Mouse (Mus musculus) naive thymus-derived CD4-positive, alpha-beta T cell, adult 5 months (primary cell): ENCODE measurements around the gene Lypd9. TPM values are rescaled to one million over a fixed set of nuclear protein-coding genes. Genes with fewer than 3 reads are reported as not detected.

Source experiments
- polyA plus RNA-seq: library from polyadenylated mRNA; unstranded; fragments of 100-300 nt; shearing (Covaris generic); gene quantifications from one replicate; pipeline ENCODE4 v1.2.1, GENCODE M21; 2017

Lypd9 gene
- polyA plus RNA-seq, result not detected

DNA sequence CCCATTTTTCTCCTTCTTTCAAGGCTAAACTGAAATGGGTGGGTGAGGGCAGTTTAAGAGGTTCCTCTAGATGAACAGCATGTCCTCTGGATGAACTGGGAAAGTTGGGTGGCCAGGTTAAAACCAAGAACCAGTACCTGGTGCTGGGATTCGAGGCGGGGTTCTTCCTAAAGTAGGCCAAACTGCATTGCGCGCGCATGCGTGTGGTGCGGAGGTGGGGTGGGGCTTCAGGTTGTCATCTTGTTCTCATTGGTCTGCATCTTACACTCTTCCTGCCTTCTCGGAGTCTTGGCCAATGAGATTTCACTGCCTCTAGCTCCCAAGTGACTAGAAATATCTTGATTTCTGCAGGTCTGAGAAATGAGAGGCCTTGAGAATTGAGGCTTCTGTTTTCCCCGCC, at the start of gene Lypd9:
Gene Lypd9, minus strand, starts transcription at position 165 of the 400 bp plus-strand sequence.

DNA sequence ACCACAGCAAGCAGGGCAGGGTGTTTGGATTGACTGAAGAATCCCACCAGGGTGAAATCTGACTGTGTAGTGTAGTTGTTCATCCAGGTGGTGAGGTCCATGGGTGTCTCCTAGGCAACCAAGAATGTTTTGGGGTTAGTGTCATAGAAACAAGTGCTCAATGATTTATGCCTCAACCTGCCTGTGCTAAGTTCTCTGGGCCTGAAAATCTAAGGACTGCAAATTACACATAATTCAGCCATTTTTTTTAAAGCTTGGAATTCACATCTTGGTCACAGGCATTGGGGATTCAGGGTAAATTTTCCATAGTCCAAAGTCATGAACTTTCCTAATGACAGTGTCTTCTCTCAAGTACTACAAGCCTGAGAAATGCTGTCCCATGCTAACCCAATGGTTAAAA, 49.7 kb upstream of the Lypd9 start, which contains the start of gene Olfr331:
Gene Olfr331, minus strand, starts transcription at position 101 of the 400 bp plus-strand sequence.

DNA sequence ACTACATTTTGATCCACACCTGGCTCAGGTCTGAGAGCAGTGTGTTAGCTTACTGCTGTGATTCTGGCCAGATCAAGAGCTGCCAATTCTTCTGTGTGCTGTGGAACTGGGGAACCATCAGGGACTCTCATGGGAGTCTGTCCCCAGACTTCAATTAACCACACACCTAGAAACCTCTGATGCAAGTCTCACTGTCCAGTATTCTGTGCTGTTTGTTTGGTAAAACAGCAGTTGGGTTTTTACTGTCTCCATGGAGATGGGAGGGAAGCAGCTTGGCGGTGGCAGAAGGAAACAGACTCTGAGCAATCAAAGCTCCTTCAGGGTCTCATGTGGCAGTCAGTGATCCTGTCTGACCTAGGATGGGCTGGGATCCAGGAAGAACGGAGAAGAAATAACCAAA, 39.7 kb upstream of the Lypd9 start, which contains the start of gene Olfr332:
Gene Olfr332, minus strand, starts transcription at position 101 of the 400 bp plus-strand sequence.

DNA sequence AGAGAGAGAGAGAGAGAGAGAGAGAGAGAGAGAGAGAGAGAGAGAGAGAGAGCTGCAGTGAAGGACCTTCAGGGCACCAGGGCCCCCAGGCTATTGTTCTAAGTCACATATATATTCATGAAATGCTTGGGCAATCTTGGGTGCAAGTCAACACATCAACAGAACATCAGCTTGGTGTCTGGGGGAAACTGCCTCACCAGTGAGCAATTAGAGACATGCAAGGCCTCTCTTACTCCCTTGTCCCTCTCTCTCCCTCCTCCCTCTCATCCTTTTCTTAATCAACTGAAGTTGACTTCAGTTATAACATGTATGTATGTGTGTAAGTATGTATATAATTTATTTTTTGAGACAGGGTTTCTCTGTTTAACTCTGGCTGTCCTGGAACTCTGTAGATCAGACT, 9.4 kb upstream of the Lypd9 start, which contains the start of gene Olfr30:
Gene Olfr30, minus strand, starts transcription at position 101 of the 400 bp plus-strand sequence.

DNA sequence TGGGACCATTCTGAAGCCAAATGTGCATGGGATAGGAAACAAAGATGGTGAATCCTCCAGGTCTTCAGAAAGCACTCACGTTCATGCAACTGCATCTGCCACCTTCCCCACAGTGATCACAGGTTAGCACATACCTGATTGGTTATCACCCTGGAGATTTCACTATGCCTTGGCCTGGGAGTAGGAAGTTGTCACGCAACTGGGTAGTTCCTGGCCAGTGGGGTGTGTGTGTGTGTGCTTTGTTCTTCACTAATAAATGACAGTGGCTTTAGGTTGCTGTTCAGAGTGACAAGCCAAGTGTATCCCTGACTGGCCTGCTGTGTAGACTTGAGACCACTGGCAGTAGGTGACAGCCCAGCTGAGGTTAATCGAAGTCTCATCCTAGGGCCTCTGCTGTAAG, 20.5 kb downstream of the Lypd9 start, which contains the start of gene Gm12253:
Gene Gm12253, plus strand, starts transcription at position 301 of the 400 bp plus-strand sequence.

DNA sequence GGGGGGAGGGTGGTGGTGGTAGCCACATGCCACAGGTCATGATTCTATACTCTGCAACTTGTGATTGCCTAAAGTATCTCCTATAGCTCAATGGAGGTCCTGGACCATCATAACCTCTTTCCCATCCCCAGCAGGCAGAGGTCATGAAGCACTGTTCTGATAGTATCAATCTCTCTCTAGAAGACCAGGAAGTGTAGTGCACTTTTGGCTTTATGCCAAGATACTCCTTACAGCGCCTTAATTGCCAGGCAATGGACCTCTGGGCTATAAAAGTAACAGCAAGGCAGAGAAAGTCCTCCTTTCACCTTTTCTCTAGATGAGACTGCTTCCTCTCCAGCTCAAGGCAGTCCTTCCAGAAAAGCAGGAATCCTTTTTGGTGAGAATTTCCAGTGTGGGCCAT, 31.9 kb downstream of the Lypd9 start, which contains the start of gene 1810065E05Rik:
Gene 1810065E05Rik, plus strand, starts transcription at position 297 of the 400 bp plus-strand sequence.

Other genes starting within 250 kb of the Lypd9 start
- gene 4930438A08Rik, start 178.1 kb downstream of the Lypd9 start, polyA plus RNA-seq, result not detected
- gene Zfp692, start 145.9 kb downstream of the Lypd9 start, polyA plus RNA-seq, result 45.8 TPM
- 38.4 TPM for gene Zfp672, start 122.6 kb downstream of the Lypd9 start, polyA plus RNA-seq
- 23.2 TPM for gene Sh3bp5l, start 122.2 kb downstream of the Lypd9 start, polyA plus RNA-seq
- gene Lypd8, start 73.9 kb downstream of the Lypd9 start, polyA plus RNA-seq, result not detected
- gene 1810065E05Rik, start 31.8 kb downstream of the Lypd9 start, polyA plus RNA-seq, result not detected
- not detected for gene Gm12253, start 20.4 kb downstream of the Lypd9 start, polyA plus RNA-seq
- not detected for gene Olfr30, start 9.3 kb upstream of the Lypd9 start, polyA plus RNA-seq
- gene Olfr332, start 39.6 kb upstream of the Lypd9 start, polyA plus RNA-seq, result not detected
- not detected for gene Olfr331, start 49.6 kb upstream of the Lypd9 start, polyA plus RNA-seq
- 0.44 TPM for gene Olfr330, start 81.9 kb upstream of the Lypd9 start, polyA plus RNA-seq
- not detected for gene Olfr329-ps, start 93.5 kb upstream of the Lypd9 start, polyA plus RNA-seq
- not detected for gene Olfr328, start 102.7 kb upstream of the Lypd9 start, polyA plus RNA-seq
- gene Olfr224, start 117.6 kb upstream of the Lypd9 start, polyA plus RNA-seq, result not detected
- not detected for gene Olfr325, start 124.8 kb upstream of the Lypd9 start, polyA plus RNA-seq
- gene Olfr324, start 142.2 kb upstream of the Lypd9 start, polyA plus RNA-seq, result not detected
- gene 2210407C18Rik, start 163.2 kb upstream of the Lypd9 start, polyA plus RNA-seq, result not detected
- gene Olfr323, start 177.6 kb upstream of the Lypd9 start, polyA plus RNA-seq, result not detected
- gene Trim58, start 187.5 kb upstream of the Lypd9 start, polyA plus RNA-seq, result not detected
- not detected for gene Olfr322, start 205.9 kb upstream of the Lypd9 start, polyA plus RNA-seq
- gene Olfr320, start 228.2 kb upstream of the Lypd9 start, polyA plus RNA-seq, result not detected
- gene Olfr319, start 246.2 kb upstream of the Lypd9 start, polyA plus RNA-seq, result not detected